Mouse (Mus musculus) myocyte (in vitro differentiated cells): Measurements from ENCODE around the gene Ylpm1. TPM values are rescaled to one million over a fixed set of nuclear protein-coding genes. Genes with fewer than 3 reads are reported as not detected.

Experiments used
- H3K27me3 ChIP-seq: one replicate; pipeline ENCODE4 v1.6.1; 2011; ENCODE audit not compliant: control insufficient read depth, insufficient read depth, insufficient read length
- H3K36me3 ChIP-seq: one replicate; pipeline ENCODE4 v1.6.1; 2011; ENCODE audit not compliant: control insufficient read depth, insufficient read depth
- H3K4me2 ChIP-seq: one replicate; pipeline ENCODE4 v1.6.1; 2011; ENCODE audit warnings: low read depth, control low read depth
- H3K4me3 ChIP-seq: one replicate; pipeline ENCODE4 v1.5.1; 2011; ENCODE audit warnings: mild to moderate bottlenecking, control low read depth, moderate library complexity
- H3K79me2 ChIP-seq: one replicate; pipeline ENCODE4 v1.6.1; 2011; ENCODE audit not compliant: control insufficient read depth, insufficient read depth
- H3ac ChIP-seq: one replicate; pipeline ENCODE4 v1.6.1; 2011; ENCODE audit not compliant: control insufficient read depth, insufficient read length
- CEBPB ChIP-seq: IDR thresholded peaks from 2 replicates; pipeline ENCODE4 v1.6.1; 2011; ENCODE audit warnings: mild to moderate bottlenecking, moderate library complexity; ENCODE audit not compliant: poor library complexity, insufficient read depth, severe bottlenecking
- E2F4 ChIP-seq: IDR thresholded peaks from one replicate; pipeline ENCODE4 v1.6.1; 2011; ENCODE audit warnings: mild to moderate bottlenecking, control low read depth, moderate library complexity; ENCODE audit not compliant: insufficient read depth
- MAX ChIP-seq: IDR thresholded peaks from one replicate; pipeline ENCODE4 v1.6.1; 2011; ENCODE audit warnings: low read depth, mild to moderate bottlenecking, control low read depth
- MYOD1 ChIP-seq, 3 experiments: IDR thresholded peaks; one replicate each; pipeline ENCODE4 v1.6.1; 2011; ENCODE audit warnings: control low read depth in 2 of 3, low read depth in 2 of 3, mild to moderate bottlenecking in 2 of 3, moderate library complexity in 1 of 3; ENCODE audit not compliant: insufficient read length in 2 of 3, control insufficient read depth in 1 of 3
- MYOG ChIP-seq, 3 experiments: IDR thresholded peaks; one replicate each; pipeline ENCODE4 v1.6.1; 2011; ENCODE audit warnings: control low read depth in 2 of 3, low read depth in 2 of 3, mild to moderate bottlenecking in 2 of 3; ENCODE audit not compliant: insufficient read length in 2 of 3, control insufficient read depth in 1 of 3, insufficient read depth in 1 of 3
- POLR2A ChIP-seq: IDR thresholded peaks from one replicate; pipeline ENCODE4 v1.6.1; 2011; ENCODE audit warnings: low read depth, mild to moderate bottlenecking, control low read depth, moderate library complexity; ENCODE audit not compliant: insufficient read length
- POLR2AphosphoS2 ChIP-seq: IDR thresholded peaks from one replicate; pipeline ENCODE4 v1.6.1; 2011; ENCODE audit warnings: low read depth, control low read depth; ENCODE audit not compliant: insufficient read length
- REST ChIP-seq: IDR thresholded peaks from one replicate; pipeline ENCODE4 v1.6.1; 2011; ENCODE audit warnings: mild to moderate bottlenecking, control low read depth, moderate library complexity; ENCODE audit not compliant: insufficient read depth, insufficient read length
- SRF ChIP-seq: IDR thresholded peaks from one replicate; pipeline ENCODE4 v1.6.1; 2011; ENCODE audit warnings: low read depth; ENCODE audit not compliant: control insufficient read depth, insufficient read length
- TCF12 ChIP-seq: IDR thresholded peaks from one replicate; pipeline ENCODE4 v1.6.1; 2011; ENCODE audit warnings: mild to moderate bottlenecking, control low read depth; ENCODE audit not compliant: poor library complexity, insufficient read depth, severe bottlenecking
- TCF3 ChIP-seq: IDR thresholded peaks from one replicate; pipeline ENCODE4 v1.6.1; 2011; ENCODE audit warnings: low read depth, control low read depth; ENCODE audit not compliant: insufficient read length
- USF1 ChIP-seq: IDR thresholded peaks from one replicate; pipeline ENCODE4 v1.6.1; 2011; ENCODE audit warnings: low read depth, mild to moderate bottlenecking, control low read depth, moderate library complexity
- polyA plus RNA-seq: library from polyadenylated mRNA; unstranded; fragments of >200 nt; fragmentation: generic; extraction: Trizol; gene quantifications from one replicate; pipeline ENCODE4 v1.2.1, GENCODE M21; 2012; ENCODE audit warnings: missing spikeins

Gene Ylpm1
- polyA plus RNA-seq, 1 experiment: 21.0 TPM

DNA sequence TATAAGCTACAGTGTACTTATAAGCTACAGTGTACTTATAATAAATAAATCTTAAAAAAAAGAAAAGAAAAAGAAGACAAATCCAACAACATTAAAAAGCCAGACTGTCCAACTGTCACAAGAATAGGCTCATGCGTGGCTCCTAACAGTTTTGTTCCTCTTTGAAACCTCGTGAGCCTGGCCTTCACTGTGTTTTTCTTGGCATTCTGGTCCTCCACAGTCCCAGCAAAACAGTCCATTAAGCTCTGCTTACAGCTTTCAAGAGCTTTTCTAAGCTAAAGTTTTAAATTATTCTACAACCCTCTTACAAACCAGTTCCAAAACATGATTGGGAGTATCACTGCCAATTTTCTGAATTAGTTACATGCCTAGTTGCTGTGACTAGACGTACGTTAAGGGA lies 6.7 kb upstream of the Ylpm1 start:
- Histone ChIP-seq H3K36me3 (no peaks in the 10 kb centered on the region), H3ac (no peak overlapping the region), H3K27me3 (no peaks in the 10 kb centered on the region), H3K4me3 (no peak overlapping the region), H3K4me2 (no peak overlapping the region), H3K79me2 (no peaks in the 10 kb centered on the region)
- no peak for TF ChIP-seq SRF
- TF ChIP-seq CEBPB: no peak
- TF ChIP-seq USF1: no peak
- no peak for TF ChIP-seq REST
- no peak for TF ChIP-seq POLR2AphosphoS2
- no peak for TF ChIP-seq E2F4
- TF ChIP-seq MYOD1 (IDR thresholded peaks at IDR 0.05; ENCODE audit: control insufficient read depth in 1 of 3, insufficient read length in 2 of 3, low read depth in 2 of 3): no peak
- no peak for TF ChIP-seq TCF12

DNA sequence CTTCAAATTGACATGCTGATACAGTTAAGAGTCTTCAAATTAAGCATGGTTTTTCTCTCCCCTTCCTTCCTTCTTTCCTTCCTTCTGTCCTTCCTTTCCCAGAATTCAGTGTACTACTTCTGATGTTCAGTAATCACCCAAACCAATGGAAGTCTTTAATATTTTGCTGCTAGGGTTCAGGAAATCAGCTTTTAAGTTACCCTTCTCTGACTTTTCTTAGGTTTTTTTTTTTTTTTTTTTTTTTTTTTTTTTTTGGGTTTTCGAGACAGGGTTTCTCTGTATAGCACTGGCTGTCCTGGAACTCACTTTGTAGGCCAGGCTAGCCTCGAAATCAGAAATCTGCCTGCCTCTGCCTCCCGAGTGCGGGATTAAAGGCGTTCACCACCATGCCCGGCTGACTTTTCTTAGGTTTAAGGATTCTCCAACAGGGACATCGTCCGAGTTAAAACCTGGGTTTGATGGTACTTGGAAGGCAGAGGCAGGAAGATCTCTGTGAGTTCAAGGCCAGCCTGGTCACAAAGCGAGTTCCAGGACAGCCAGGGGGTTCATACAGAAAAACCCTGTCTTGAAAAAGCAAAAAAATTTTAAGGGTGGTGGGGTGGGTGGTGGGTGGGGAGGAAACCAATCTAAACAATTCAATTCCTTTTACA lies 884 bp upstream of the Ylpm1 start:
- Histone ChIP-seq H3K79me2 (peaks cover 38% of the 10 kb centered on the region), H3K36me3 (no peaks in the 10 kb centered on the region), H3K27me3 (no peaks in the 10 kb centered on the region), H3ac (no peak overlapping the region), H3K4me3 (peak overlapping the region; percentile 76), H3K4me2 (peak overlapping the region; percentile 91)
- no peak for TF ChIP-seq REST
- no peak for TF ChIP-seq CEBPB
- no peak for TF ChIP-seq E2F4
- TF ChIP-seq MAX: no peak
- no peak for TF ChIP-seq MYOG (IDR thresholded peaks at IDR 0.05; ENCODE audit: control insufficient read depth in 1 of 3, insufficient read depth in 1 of 3, insufficient read length in 2 of 3, low read depth in 2 of 3)
- TF ChIP-seq POLR2AphosphoS2: no peak
- TF ChIP-seq USF1: no peak
- no peak for TF ChIP-seq POLR2A
- no peak for TF ChIP-seq SRF
- no peak for TF ChIP-seq TCF3
- TF ChIP-seq MYOD1 (IDR thresholded peaks at IDR 0.05; ENCODE audit: control insufficient read depth in 1 of 3, insufficient read length in 2 of 3, low read depth in 2 of 3): no peak
- TF ChIP-seq TCF12: no peak

DNA sequence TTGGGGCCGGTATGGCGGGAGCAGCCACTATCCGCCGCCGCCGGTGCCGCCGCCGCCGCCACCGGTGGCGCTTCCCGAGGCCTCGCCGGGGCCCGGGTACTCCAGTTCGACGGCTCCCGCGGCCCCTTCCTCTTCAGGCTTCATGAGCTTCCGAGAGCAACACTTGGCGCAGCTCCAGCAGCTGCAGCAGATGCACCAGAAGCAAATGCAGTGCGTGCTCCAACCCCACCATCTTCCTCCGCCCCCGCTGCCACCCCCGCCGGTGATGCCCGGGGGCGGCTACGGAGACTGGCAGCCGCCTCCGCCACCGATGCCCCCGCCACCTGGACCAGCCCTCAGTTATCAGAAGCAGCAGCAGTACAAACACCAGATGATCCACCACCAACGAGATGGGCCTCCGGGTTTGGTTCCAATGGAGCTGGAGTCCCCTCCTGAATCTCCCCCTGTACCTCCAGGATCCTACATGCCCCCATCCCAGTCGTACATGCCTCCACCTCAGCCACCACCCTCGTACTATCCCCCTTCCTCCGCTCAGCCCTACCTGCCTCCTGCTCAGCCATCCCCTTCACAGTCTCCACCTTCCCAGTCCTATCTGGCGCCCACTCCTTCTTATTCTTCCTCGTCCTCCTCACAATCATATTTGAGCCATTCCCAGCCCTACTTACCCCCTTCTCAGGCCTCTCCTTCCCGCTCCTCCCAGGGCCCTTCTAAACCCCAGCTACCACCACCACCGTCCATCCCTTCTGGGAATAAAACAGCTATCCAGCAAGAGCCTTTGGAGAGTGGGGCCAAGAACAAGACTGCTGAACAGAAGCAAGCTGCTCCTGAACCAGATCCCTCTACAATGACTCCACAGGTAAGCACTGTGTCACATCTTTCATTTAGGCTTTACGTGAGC lies 629 bp downstream of the Ylpm1 start:
- Histone ChIP-seq H3K27me3 (no peaks in the 10 kb centered on the region), H3K36me3 (peaks cover 4% of the 10 kb centered on the region), H3K4me3 (peak overlapping the region; percentile 76), H3K79me2 (peaks cover 53% of the 10 kb centered on the region), H3K4me2 (peak overlapping the region; percentile 75), H3ac (peak overlapping the region; percentile 56)
- TF ChIP-seq POLR2A (no peak), TCF12 (no peak), MAX (no peak), POLR2AphosphoS2 (no peak), MYOD1 (IDR thresholded peaks at IDR 0.05; ENCODE audit: control insufficient read depth in 1 of 3, insufficient read length in 2 of 3, low read depth in 2 of 3) (no peak), MYOG (IDR thresholded peaks at IDR 0.05; ENCODE audit: control insufficient read depth in 1 of 3, insufficient read depth in 1 of 3, insufficient read length in 2 of 3, low read depth in 2 of 3) (no peak), CEBPB (no peak), E2F4 (no peak), REST (no peak), SRF (no peak), TCF3 (no peak), USF1 (no peak)

- peaks cover 20% of the 10 kb centered on the region for H3K36me3 ChIP-seq
- peaks cover 76% of the 10 kb centered on the region for H3K79me2 ChIP-seq
- H3K27me3 ChIP-seq: no peaks in the 10 kb centered on the region
- peak overlapping the region; percentile 76 for H3K4me3 ChIP-seq
- H3K4me2 ChIP-seq: peak overlapping the region; percentile 75
- no peak overlapping the region for H3ac ChIP-seq
- TF ChIP-seq POLR2A (no peak), CEBPB (no peak), POLR2AphosphoS2 (no peak), USF1 (no peak), SRF (no peak), TCF3 (no peak), MAX (no peak), MYOG (IDR thresholded peaks at IDR 0.05; ENCODE audit: control insufficient read depth in 1 of 3, insufficient read depth in 1 of 3, insufficient read length in 2 of 3, low read depth in 2 of 3) (no peak), REST (no peak), E2F4 (no peak), MYOD1 (IDR thresholded peaks at IDR 0.05; ENCODE audit: control insufficient read depth in 1 of 3, insufficient read length in 2 of 3, low read depth in 2 of 3) (no peak), TCF12 (no peak)
These were observed 2.9 kb downstream of the Ylpm1 start for GRCm38 (mm10) chr12:84999053-84999452.
